Mouse (Mus musculus): ENCODE results near the gene Slc9a9.

GRCm38 (mm10) chr9:94945569-94946135 is 275.9 kb downstream of the Slc9a9 start:
- no peak for TF ChIP-seq MYOD1 (IDR thresholded peaks at IDR 0.05; ENCODE audit: control insufficient read depth, insufficient read length, low read depth)
- TF ChIP-seq CEBPB (IDR thresholded peaks at IDR 0.05; ENCODE audit: low read depth), result no peak

Data from C2C12 (cell line).